Mouse (Mus musculus) gastrocnemius, postnatal 36 days (tissue): ENCODE results near the gene Rpl9-ps1. TPM values are rescaled to one million over a fixed set of nuclear protein-coding genes. Genes with fewer than 3 reads are reported as not detected.

Source experiments
- DNase-seq, 2 experiments: peaks; one replicate each; pipeline ENCODE4 v3.0.0; 2022
- intact Hi-C: fragments of 180-260 bp; cut with DNase I; formaldehyde crosslinking; loops from one replicate; pipeline ENCODE4 v1.15.1; 2025
- total RNA-seq, 2 experiments: library from RNA; stranded (reverse); gene quantifications; 2 replicates each; pipeline ENCODE4 v1.2.3; 2021

The Rpl9-ps1 gene
- total RNA-seq, 2 experiments from 2014 or later: not detected

DNA sequence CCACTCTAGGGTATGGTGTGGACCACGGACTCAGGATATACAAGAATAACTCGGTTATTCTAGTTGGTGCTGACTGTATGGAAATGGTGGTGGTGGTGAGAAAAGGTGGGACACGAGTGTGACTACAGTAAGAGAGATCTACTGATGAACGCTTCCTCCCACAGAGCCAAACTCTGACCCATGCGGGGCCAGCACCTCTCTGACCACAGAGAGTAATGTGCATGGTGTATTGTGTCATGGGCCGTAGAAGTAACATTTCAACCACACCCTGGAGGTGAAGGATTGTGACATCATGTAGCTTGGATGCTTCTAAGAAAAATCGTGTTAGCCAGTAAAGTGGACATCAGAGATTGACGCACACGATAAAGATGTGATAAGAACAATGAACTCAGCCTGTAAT is 16.6 kb downstream of the Rpl9-ps1 start:
- intact Hi-C loops: no loop called here
- DNase-seq: no peak

DNA sequence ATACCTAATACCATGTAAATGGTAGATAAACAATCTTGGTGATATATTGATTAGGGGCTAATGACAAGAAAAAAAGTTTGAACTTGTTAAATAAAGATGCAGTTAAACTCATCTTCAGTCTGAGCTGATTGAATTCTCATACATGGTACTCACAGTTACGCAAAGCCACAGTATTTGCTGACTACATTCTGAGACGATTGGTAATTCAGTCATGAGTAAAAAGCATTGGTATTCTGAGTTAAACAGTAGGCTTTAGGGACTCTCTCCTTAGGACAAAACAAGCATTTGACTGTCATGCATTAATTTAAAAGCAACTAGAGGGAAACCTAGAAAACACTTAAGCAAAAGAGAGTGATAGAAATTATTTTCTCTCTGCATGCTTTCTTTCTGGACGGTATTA is 21.8 kb downstream of the Rpl9-ps1 start:
- intact Hi-C loops: no loop called here

DNA sequence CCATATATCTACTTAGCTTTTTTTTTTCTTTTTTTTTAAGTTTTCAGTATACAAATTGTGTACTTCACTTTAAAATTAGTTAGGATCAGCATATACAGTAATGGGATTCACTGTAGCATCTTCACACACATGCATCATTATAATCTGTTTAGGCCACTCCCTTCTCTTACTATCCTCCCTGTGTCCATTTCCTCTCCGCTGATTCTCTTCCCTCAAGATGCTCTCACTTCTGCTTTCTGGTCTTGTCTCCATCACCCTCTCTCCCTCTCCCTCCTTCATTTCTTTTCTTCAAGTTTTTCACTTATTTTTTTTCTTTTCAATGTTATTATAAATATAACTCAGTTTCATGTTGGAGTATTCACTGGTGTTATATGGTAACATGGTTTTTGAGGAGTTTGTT is 26.4 kb downstream of the Rpl9-ps1 start:
- intact Hi-C loops: no loop called here
- no peak for DNase-seq

More for the DNA sequence above, 21.8 kb downstream of the Rpl9-ps1 start:
- DNase-seq: no peak

DNA sequence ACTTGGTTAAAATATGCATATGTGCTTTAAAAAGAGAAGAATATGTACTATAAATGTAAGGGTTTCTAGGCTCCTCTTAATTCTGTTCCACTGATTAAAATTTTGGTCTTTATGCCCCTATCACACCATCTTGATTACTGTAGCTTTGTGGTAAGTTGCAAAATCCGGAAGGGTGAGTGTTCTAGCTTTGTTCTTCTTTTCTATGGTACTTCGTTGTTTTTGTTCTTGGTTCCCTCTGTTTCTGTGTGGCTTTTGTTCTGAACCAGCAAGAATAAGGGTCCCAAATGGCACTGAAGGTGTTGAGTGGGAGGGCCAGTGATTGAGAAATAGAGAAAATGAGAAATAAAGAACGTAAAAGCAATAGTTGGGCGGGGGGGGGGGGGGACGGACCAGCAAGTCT is 27.2 kb downstream of the Rpl9-ps1 start:
- DNase-seq: no peak
- intact Hi-C loops: no loop called here

DNA sequence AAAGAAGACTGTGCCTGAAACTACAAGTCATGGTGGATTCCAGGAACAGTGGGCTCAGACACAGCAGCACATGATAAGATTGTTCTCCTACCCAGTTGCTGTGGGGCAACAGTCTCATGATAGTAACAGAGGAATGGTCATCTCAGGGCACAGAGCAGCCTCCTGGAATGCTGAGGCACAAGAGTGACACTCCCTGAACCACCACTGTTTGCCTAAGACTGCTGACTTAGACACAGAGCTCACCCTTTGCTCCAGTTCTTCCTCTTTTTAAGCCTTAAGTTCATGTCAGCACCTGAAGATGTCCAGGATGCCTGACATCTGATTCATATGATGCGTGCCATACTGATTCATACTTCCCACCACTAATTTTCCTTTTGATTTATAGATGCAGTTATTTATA is 28.8 kb downstream of the Rpl9-ps1 start:
- intact Hi-C loops: no loop called here

DNA sequence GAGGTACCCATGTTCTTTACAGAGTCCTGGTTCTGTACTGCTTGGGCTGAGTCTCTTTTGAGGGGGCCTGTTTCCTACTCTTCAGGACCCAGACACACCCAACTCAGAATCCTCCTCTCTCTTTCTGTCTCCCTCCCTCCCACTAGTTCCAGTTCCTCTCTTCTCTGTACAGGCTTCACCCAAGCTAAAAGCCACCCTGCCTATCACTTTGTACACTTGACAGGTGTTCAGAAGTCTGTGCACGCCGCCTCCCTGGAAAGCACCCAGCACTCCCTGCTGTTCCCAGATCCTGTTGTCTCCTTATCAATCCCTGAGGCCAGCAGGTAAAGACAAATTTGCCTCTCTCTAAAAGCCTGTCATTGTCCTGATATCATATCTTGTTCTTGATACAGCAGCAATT is 34.5 kb downstream of the Rpl9-ps1 start:
- no peak for DNase-seq
- intact Hi-C loops: no loop called here

More for the DNA sequence above, 28.8 kb downstream of the Rpl9-ps1 start:
- no peak for DNase-seq

DNA sequence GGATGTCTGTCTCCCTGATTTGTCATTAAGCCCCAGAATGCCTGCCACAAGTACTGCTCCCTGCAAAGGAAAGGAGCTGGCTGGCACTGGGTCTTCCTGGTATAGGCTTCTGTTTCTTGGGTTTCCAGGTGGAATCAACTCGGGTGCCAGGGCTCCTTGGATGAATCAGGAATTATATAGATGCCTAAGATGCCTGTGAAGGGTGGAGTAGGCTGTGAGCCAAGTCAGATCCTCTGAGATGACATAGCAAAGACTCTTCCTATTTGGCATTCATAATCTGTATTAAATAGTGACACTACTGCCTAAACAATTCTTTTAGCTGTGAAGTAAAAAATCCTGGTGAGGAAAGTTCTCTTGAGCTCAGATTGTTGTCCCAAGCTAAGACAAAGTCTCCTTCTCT is 39.0 kb downstream of the Rpl9-ps1 start:
- no peak for DNase-seq
- intact Hi-C loops: no loop called here

DNA sequence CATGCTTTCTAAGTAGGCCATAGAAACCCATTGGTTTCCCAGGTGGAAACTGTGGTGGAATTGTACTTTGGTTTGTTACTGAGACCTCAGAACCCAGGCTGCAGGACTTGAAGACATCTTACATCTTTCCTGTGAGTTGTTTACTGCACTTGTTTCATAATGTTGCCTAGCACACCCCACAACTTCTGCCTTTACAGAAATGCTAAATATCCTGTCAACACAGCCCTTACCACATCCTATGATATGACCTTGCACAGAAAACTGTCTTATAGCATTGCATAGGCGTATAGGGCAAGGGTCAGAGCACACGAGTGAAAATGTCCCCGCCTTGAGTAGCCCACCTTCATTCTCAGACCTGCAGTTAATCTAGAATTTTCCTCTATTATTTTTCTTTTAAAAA is 39.9 kb downstream of the Rpl9-ps1 start:
- no peak for DNase-seq
- intact Hi-C loops: no loop called here

DNA sequence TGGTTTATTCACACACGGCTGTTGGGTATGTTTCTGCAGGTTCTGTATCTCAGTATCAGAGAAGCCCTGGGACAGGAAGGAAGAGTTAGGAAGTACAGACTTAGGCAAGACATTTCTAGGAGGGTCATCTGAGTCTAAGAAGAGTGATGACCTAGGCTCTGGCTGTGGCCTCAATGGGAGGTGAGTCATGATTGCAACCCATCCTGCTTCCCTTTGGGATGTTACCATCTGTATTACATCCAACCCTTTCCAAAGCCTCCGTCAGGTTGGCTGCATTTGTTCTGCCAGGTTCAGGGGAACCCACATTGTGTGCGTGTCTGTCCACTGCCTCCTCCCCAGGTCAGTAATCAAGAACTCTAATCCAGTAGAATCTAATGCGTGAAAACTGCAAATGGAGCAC is 40.7 kb downstream of the Rpl9-ps1 start:
- intact Hi-C loops: no loop called here
- DNase-seq: no peak

DNA sequence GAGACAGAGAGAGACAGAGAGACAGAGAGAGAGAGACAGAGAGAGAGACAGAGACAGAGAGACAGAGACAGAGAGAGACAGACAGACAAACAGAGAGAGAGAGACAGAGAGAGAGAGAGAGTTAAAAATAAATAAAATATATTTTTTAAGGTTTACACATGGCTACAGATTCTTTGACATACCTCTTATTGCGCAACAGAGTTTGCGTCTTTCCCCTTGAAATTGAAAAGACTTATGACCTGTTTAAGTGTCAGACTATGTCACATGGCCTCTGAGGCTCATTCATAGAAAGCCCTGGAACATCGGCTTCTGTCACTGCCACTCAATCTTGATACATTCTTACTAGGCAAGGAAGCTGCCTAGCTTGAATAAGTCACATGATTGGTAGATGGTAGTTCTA is 42.0 kb downstream of the Rpl9-ps1 start:
- no peak for DNase-seq
- intact Hi-C loops: no loop called here

DNA sequence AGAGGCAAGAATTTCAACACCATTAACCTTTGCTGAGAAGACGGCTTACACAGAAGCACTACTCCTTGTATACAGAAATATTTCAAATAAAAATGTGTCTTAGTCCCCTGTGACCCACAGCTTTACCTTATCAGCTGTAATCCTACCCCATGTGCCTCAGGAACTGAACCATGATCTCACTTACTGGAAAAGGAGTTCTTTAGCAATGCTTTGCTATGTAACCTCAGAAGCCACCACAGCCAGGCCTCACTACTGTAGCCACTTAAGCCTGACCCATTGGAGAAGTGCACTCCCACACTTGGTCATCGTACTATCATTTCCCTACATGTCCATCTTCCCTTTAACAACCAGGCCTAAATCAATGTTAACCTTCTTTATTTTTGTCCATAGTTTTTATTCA is 44.8 kb downstream of the Rpl9-ps1 start:
- DNase-seq: no peak
- intact Hi-C loops: no loop called here

DNA sequence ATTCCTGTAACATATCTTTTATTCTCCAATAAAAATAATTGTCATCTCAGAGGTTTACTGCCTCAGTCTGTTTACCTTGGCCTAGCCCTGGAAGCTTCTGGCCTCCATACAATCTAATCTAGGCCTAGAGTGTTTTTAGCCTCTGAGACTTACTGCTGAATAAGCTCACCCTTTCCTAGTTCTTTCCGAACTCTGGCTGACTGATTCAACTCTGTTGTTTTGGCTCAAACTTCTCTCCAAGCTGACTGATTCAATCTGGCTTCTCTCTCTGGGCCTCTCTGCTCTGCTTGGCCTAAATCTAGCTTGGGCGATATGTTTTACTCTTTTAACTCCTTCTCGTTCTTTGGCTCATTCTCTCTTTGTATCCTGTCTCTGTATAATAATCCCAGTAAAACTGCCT is 46.4 kb downstream of the Rpl9-ps1 start:
- intact Hi-C loops: no loop called here
- DNase-seq: no peak

DNA sequence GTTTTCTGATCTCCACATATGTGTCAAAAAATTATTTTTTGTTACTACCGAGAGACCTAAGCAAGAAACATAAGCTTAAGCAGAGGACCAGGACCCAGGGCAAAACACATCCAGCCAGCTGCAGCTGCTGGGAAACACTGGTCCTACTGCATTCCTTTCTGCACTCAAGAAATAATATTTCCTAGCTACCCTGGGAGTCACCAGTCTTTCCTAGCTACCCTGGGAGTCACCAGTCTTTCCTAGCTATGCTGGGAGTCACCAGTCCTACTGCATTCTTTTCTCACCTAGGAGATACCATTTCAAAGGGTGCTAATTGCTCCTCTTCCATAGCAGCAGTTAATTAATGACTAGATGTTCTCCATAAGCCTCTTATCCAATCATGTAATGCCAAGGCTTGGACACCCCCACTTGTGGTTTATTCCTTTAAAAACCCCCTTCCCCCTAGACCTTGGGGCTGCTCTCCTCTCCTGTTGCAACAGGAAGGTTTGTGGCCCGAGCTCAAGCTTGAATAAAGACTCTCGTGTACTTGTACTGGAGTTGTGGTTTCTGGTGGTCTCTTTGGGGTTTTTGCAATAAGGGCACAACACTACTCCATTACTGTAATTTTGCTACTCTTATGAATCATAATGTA is 47.1 kb downstream of the Rpl9-ps1 start:
- intact Hi-C loops: no loop called here
- no peak for DNase-seq

DNA sequence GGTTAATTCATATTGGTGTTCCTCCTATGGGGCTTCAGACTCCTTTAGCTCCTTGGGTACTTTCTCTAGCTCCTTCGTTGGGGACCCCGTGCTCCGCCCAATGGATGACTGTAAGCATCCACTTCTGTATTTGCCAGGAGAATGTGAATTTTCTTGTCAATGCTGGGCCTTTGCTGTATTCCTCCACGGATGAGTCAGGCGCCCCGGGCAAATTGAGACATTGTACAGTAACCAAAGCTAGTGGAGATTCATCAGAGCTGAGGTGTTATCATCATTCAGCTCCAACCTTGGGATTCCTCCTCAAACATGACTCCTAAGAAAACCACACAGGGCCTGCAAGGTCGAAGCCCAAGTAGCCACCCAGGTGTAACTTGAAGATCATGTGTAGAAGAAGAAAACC is 47.6 kb downstream of the Rpl9-ps1 start:
- intact Hi-C loops: no loop called here
- DNase-seq: no peak

DNA sequence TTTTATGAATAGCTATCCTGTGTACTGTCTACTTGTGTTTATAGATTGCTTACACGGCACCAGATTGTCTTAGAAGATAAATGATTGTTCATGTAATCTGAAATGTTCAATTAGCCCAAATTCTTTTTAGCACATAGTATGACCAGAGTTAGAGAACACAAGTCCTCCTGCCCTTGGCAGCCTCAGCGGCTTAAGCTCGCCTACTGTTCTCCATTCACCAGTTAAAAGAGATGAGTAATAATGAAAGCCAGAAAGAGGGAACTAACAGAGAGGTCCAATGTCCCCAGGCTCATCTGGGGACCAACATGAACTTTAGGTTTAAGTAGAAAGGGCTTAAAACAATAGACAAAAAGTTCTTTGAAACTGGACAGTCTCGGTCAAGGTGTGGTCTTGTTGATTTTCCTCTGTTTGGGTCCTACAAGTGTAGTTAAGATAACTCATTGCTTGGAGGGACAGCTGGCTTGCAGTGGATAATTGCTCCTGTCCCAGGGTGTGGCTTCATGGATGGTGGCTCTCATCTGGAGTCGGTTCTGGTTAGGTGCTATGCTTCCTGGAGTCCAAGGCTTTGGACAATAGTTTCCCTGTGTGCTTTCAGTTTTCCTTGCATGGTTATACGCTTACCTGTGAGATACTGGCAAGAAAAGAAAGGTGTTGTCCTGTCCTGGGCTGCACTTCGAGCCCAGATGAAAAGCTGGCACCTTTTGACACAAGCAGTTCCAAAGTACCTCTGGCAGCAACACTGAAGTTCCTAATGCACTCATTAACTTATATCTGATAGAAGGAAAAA is 49.6 kb downstream of the Rpl9-ps1 start:
- no peak for DNase-seq
- intact Hi-C loops: no loop called here

Other genes starting within 250 kb of the Rpl9-ps1 start
- under 1 TPM; 0.37 to 0.43 TPM for gene Rasl10b, start 236.5 kb downstream of the Rpl9-ps1 start, total RNA-seq
- not detected for gene Gas2l2, start 216.2 kb downstream of the Rpl9-ps1 start, total RNA-seq
- gene 1700020L24Rik, start 207.9 kb downstream of the Rpl9-ps1 start, total RNA-seq: not detected
- gene Mmp28, start 182.6 kb downstream of the Rpl9-ps1 start, total RNA-seq: 1 to 10 TPM; 1.6 to 2.0 TPM
- gene Taf15, start 172.5 kb downstream of the Rpl9-ps1 start, total RNA-seq: 10 to 100 TPM; 19.5 to 21.7 TPM
- gene Heatr9, start 123.4 kb downstream of the Rpl9-ps1 start, total RNA-seq: not detected
- not detected for gene Ccl5, start 115.1 kb downstream of the Rpl9-ps1 start, total RNA-seq
- gene Ccl9, start 67.0 kb downstream of the Rpl9-ps1 start, total RNA-seq: 1 to 10 TPM; 3.0 to 3.4 TPM
- gene Ccl6, start 52.5 kb downstream of the Rpl9-ps1 start, total RNA-seq: 1 to 10 TPM; 4.2 to 9.4 TPM
- not detected for gene Ccl3, start 3.7 kb upstream of the Rpl9-ps1 start, total RNA-seq
- gene Ccl4, start 17.0 kb upstream of the Rpl9-ps1 start, total RNA-seq: not detected
- 1 to 10 TPM in 1 of 2 experiments, not detected in 1; 1.1 TPM for gene Wfdc17, start 58.4 kb upstream of the Rpl9-ps1 start, total RNA-seq
- not detected for gene Wfdc18, start 63.4 kb upstream of the Rpl9-ps1 start, total RNA-seq
- gene Wfdc21, start 101.3 kb upstream of the Rpl9-ps1 start, total RNA-seq: not detected
- 1 to 10 TPM; 6.5 to 8.1 TPM for gene Heatr6, start 108.1 kb upstream of the Rpl9-ps1 start, total RNA-seq
- gene Hnf1b, start 204.4 kb upstream of the Rpl9-ps1 start, total RNA-seq: not detected